Mouse (Mus musculus): Measurements from ENCODE around the gene Prpf18. TPM values are rescaled to one million over a fixed set of nuclear protein-coding genes. Genes with fewer than 3 reads are reported as not detected.
A peak's percentile ranks its signal among the peaks of the same experiment; 100 is the strongest.

Gene Prpf18
- polyA plus RNA-seq (2015; fragmentation: Nextera tagmentation; extraction: Ambion mirVana) = 27.3 and 34.2 TPM in 2 replicates

GRCm38 (mm10) chr2:4651500-4652285 lies at the start of gene Prpf18:
Gene Prpf18, minus strand, starts transcription at chr2:4652113.
- H3K4me1 ChIP-seq (replicated peaks) = peaks cover 19% of the 10 kb centered on the region
- no peaks in the 10 kb centered on the region for H3K9me3 ChIP-seq (replicated peaks)
- H3K4me3 ChIP-seq (replicated peaks) = peak within 1 kb of the TSS; percentile 97
- peak within 1 kb of the TSS; percentile 94 for H3K9ac ChIP-seq
- WGBS (ENCODE audit: insufficient replicate concordance) = 1% methylated on average over 40 of the region's 40 CpGs
- H3K27ac ChIP-seq = peak within 1 kb of the TSS; percentile 85
- ATAC-seq (ENCODE audit: low read depth) (peak; percentile 91), DNase-seq (peak; percentile 76)
- H3K4me2 ChIP-seq = peak within 1 kb of the TSS; percentile 81
- peaks cover 10% of the 10 kb centered on the region for H3K36me3 ChIP-seq
- H3K27me3 ChIP-seq = no peaks in the 10 kb centered on the region

GRCm38 (mm10) chr2:4679886-4680285 lies 28.0 kb upstream of the Prpf18 start:
- Histone ChIP-seq H3K27ac (no peak overlapping the region), H3K4me1 (replicated peaks) (no peaks in the 10 kb centered on the region), H3K4me2 (no peak overlapping the region), H3K4me3 (replicated peaks) (no peak overlapping the region), H3K9ac (no peak overlapping the region), H3K36me3 (no peaks in the 10 kb centered on the region), H3K27me3 (no peaks in the 10 kb centered on the region), H3K9me3 (replicated peaks) (no peaks in the 10 kb centered on the region)
- ATAC-seq (ENCODE audit: low read depth) (no peak), DNase-seq (no peak)
- WGBS (ENCODE audit: insufficient replicate concordance) = 53% methylated on average over 3 of the region's 3 CpGs

- Histone ChIP-seq H3K36me3 (no peaks in the 10 kb centered on the region), H3K27ac (no peak overlapping the region), H3K9me3 (replicated peaks) (no peaks in the 10 kb centered on the region), H3K4me3 (replicated peaks) (no peak overlapping the region), H3K4me1 (replicated peaks) (no peaks in the 10 kb centered on the region), H3K4me2 (no peak overlapping the region), H3K9ac (no peak overlapping the region), H3K27me3 (no peaks in the 10 kb centered on the region)
- WGBS (ENCODE audit: insufficient replicate concordance) = 73% methylated on average over 8 of the region's 8 CpGs
- ATAC-seq (ENCODE audit: low read depth) (no peak), DNase-seq (no peak)
These were observed 19.7 kb upstream of the Prpf18 start for GRCm38 (mm10) chr2:4671636-4672035.

GRCm38 (mm10) chr2:4669701-4670100 lies 17.8 kb upstream of the Prpf18 start:
- Histone ChIP-seq H3K4me2 (no peak overlapping the region), H3K27me3 (no peaks in the 10 kb centered on the region), H3K9me3 (replicated peaks) (no peaks in the 10 kb centered on the region), H3K27ac (no peak overlapping the region), H3K9ac (no peak overlapping the region), H3K4me1 (replicated peaks) (no peaks in the 10 kb centered on the region), H3K4me3 (replicated peaks) (no peak overlapping the region), H3K36me3 (no peaks in the 10 kb centered on the region)
- DNase-seq = no peak
- WGBS (ENCODE audit: insufficient replicate concordance) = 65% methylated on average over 8 of the region's 8 CpGs
- ATAC-seq (ENCODE audit: low read depth) = no peak

- Histone ChIP-seq H3K9me3 (replicated peaks) (no peaks in the 10 kb centered on the region), H3K36me3 (no peaks in the 10 kb centered on the region), H3K4me1 (replicated peaks) (no peaks in the 10 kb centered on the region), H3K27me3 (no peaks in the 10 kb centered on the region), H3K27ac (no peak overlapping the region), H3K4me3 (replicated peaks) (no peak overlapping the region), H3K4me2 (no peak overlapping the region), H3K9ac (no peak overlapping the region)
- WGBS (ENCODE audit: insufficient replicate concordance) = 53% methylated on average over 2 of the region's 2 CpGs
- DNase-seq = no peak
- ATAC-seq (ENCODE audit: low read depth) = no peak
These were observed 16.7 kb upstream of the Prpf18 start for GRCm38 (mm10) chr2:4668626-4669025.

- Histone ChIP-seq H3K4me3 (replicated peaks) (no peak overlapping the region), H3K36me3 (no peaks in the 10 kb centered on the region), H3K27ac (no peak overlapping the region), H3K9ac (no peak overlapping the region), H3K27me3 (no peaks in the 10 kb centered on the region; the same call in 1 of the 2 replicates), H3K9me3 (replicated peaks) (no peaks in the 10 kb centered on the region), H3K4me1 (replicated peaks) (no peaks in the 10 kb centered on the region), H3K4me2 (no peak overlapping the region)
- WGBS (ENCODE audit: insufficient replicate concordance) = 56% methylated on average over 2 of the region's 2 CpGs
- DNase-seq = peak; percentile 28
- peak; percentile 65 for ATAC-seq (ENCODE audit: low read depth)
These were observed 8.8 kb upstream of the Prpf18 start for GRCm38 (mm10) chr2:4660677-4661076.

- Histone ChIP-seq H3K4me2 (peak overlapping the region; percentile 81), H3K27ac (no peak overlapping the region), H3K36me3 (peaks cover 27% of the 10 kb centered on the region), H3K9me3 (replicated peaks) (no peaks in the 10 kb centered on the region), H3K9ac (no peak overlapping the region), H3K27me3 (no peaks in the 10 kb centered on the region), H3K4me3 (replicated peaks) (peak overlapping the region; percentile 97), H3K4me1 (replicated peaks) (peaks cover 19% of the 10 kb centered on the region)
- 87% methylated on average over 2 of the region's 2 CpGs for WGBS (ENCODE audit: insufficient replicate concordance)
- DNase-seq (no peak), ATAC-seq (ENCODE audit: low read depth) (no peak)
These were observed 2.3 kb downstream of the Prpf18 start for GRCm38 (mm10) chr2:4649646-4650045.

- Histone ChIP-seq H3K27ac (no peak overlapping the region), H3K4me2 (no peak overlapping the region), H3K9me3 (replicated peaks) (no peaks in the 10 kb centered on the region), H3K4me3 (replicated peaks) (no peak overlapping the region), H3K9ac (no peak overlapping the region), H3K4me1 (replicated peaks) (peaks cover 19% of the 10 kb centered on the region), H3K27me3 (no peaks in the 10 kb centered on the region), H3K36me3 (peaks cover 36% of the 10 kb centered on the region)
- DNase-seq (no peak), ATAC-seq (ENCODE audit: low read depth) (no peak)
- 79% methylated on average over 4 of the region's 4 CpGs for WGBS (ENCODE audit: insufficient replicate concordance)
These were observed 3.8 kb downstream of the Prpf18 start for GRCm38 (mm10) chr2:4648094-4648493.

GRCm38 (mm10) chr2:4645066-4645465 lies 6.8 kb downstream of the Prpf18 start:
- ATAC-seq (ENCODE audit: low read depth) (no peak), DNase-seq (no peak)
- H3K4me1 ChIP-seq (replicated peaks) = peaks cover 8% of the 10 kb centered on the region
- no peaks in the 10 kb centered on the region for H3K9me3 ChIP-seq (replicated peaks)
- 81% methylated on average over 4 of the region's 4 CpGs for WGBS (ENCODE audit: insufficient replicate concordance)
- no peaks in the 10 kb centered on the region for H3K27me3 ChIP-seq
- no peak overlapping the region for H3K4me3 ChIP-seq (replicated peaks)
- peaks cover 59% of the 10 kb centered on the region for H3K36me3 ChIP-seq
- no peak overlapping the region for H3K27ac ChIP-seq
- no peak overlapping the region for H3K9ac ChIP-seq
- H3K4me2 ChIP-seq = no peak overlapping the region

GRCm38 (mm10) chr2:4638189-4638588 lies 13.7 kb downstream of the Prpf18 start:
- H3K9me3 ChIP-seq (replicated peaks) = no peaks in the 10 kb centered on the region
- no peaks in the 10 kb centered on the region for H3K27me3 ChIP-seq
- WGBS (ENCODE audit: insufficient replicate concordance) = 80% methylated on average over 3 of the region's 3 CpGs
- no peak overlapping the region for H3K27ac ChIP-seq
- ATAC-seq (ENCODE audit: low read depth) (no peak), DNase-seq (no peak)
- no peak overlapping the region for H3K4me2 ChIP-seq
- H3K4me1 ChIP-seq (replicated peaks) = no peaks in the 10 kb centered on the region
- no peak overlapping the region for H3K4me3 ChIP-seq (replicated peaks)
- H3K36me3 ChIP-seq = peaks cover 89% of the 10 kb centered on the region
- H3K9ac ChIP-seq = no peak overlapping the region

- H3K27me3 ChIP-seq = no peaks in the 10 kb centered on the region
- H3K4me1 ChIP-seq (replicated peaks) = no peaks in the 10 kb centered on the region
- no peak overlapping the region for H3K9ac ChIP-seq
- peaks cover 87% of the 10 kb centered on the region for H3K36me3 ChIP-seq
- no peak overlapping the region for H3K27ac ChIP-seq
- H3K4me2 ChIP-seq = no peak overlapping the region
- WGBS (ENCODE audit: insufficient replicate concordance) = 77% methylated on average over 7 of the region's 7 CpGs
- no peak overlapping the region for H3K4me3 ChIP-seq (replicated peaks)
- DNase-seq (no peak), ATAC-seq (ENCODE audit: low read depth) (no peak)
- no peaks in the 10 kb centered on the region for H3K9me3 ChIP-seq (replicated peaks)
These were observed 15.3 kb downstream of the Prpf18 start for GRCm38 (mm10) chr2:4636656-4637055.

GRCm38 (mm10) chr2:4635804-4636203 lies 16.1 kb downstream of the Prpf18 start:
- ATAC-seq (ENCODE audit: low read depth) (no peak), DNase-seq (no peak)
- H3K4me2 ChIP-seq = no peak overlapping the region
- no peak overlapping the region for H3K4me3 ChIP-seq (replicated peaks)
- H3K4me1 ChIP-seq (replicated peaks) = no peaks in the 10 kb centered on the region
- no peak overlapping the region for H3K27ac ChIP-seq
- peaks cover 82% of the 10 kb centered on the region for H3K36me3 ChIP-seq
- no peak overlapping the region for H3K9ac ChIP-seq
- no peaks in the 10 kb centered on the region for H3K9me3 ChIP-seq (replicated peaks)
- WGBS (ENCODE audit: insufficient replicate concordance) = 86% methylated on average over 8 of the region's 8 CpGs
- H3K27me3 ChIP-seq = no peaks in the 10 kb centered on the region

Data from liver, embryonic 13.5 days (tissue).